Mouse (Mus musculus) liver, embryonic 14.5 days (tissue): Measurements from ENCODE around the gene Scarb1. TPM values are rescaled to one million over a fixed set of nuclear protein-coding genes. Genes with fewer than 3 reads are reported as not detected.

ENCODE experiments used
- ATAC-seq: fragments of 200-750 bp; cut with Nextera tagmentation; 2 replicates; pipeline ENCODE4 v1.8.0; 2017; ENCODE audit warnings: moderate number of reproducible peaks, mild to moderate bottlenecking, moderate library complexity; ENCODE audit not compliant: insufficient read depth
- DNase-seq, 3 experiments: peaks; one replicate each; pipeline ENCODE4 v3.0.0-alpha.2; 2012 to 2013; ENCODE audit warnings: low read depth in 3 of 3, low spot score in 3 of 3
- H3K27ac ChIP-seq: fragments of 300-500 bp; sonication (generic); 2 replicates; pipeline ENCODE4 v1.5.1; 2014; ENCODE audit warnings: moderate library complexity, mild to moderate bottlenecking, control low read depth, inconsistent platforms
- H3K27me3 ChIP-seq: fragments of 300-500 bp; sonication (generic); 2 replicates; pipeline ENCODE4 v1.6.1; 2014; ENCODE audit warnings: mild to moderate bottlenecking, low read length, moderate library complexity; ENCODE audit not compliant: control insufficient read depth, insufficient read depth
- H3K36me3 ChIP-seq: fragments of 300-500 bp; sonication (generic); replicated peaks from 2 replicates; pipeline ENCODE4 v1.6.1; 2014; ENCODE audit warnings: low read depth; ENCODE audit not compliant: control insufficient read depth, insufficient read depth
- H3K4me1 ChIP-seq, 2 experiments: fragments of 200-500 bp in 1 of 2; fragments of 300-500 bp in 1 of 2; sonication (generic) in 1 of 2; replicated peaks; 2 replicates each; pipeline ENCODE4 v1.6.1; 2012 to 2014; ENCODE audit warnings: antibody characterized with exemption in 1 of 2, inconsistent platforms in 1 of 2, low read length in 1 of 2; ENCODE audit not compliant: control insufficient read depth in 2 of 2, insufficient read depth in 2 of 2
- H3K4me2 ChIP-seq: fragments of 300-500 bp; sonication (generic); 2 replicates; pipeline ENCODE4 v1.6.1; 2014; ENCODE audit warnings: low read depth, mild to moderate bottlenecking, control low read depth, moderate library complexity
- H3K4me3 ChIP-seq, 2 experiments: fragments of 200-500 bp in 1 of 2; fragments of 300-500 bp in 1 of 2; sonication (generic) in 1 of 2; 2 replicates each; pipeline ENCODE4 v1.5.1; 2012 to 2014; ENCODE audit warnings: low read depth in 2 of 2, low read length in 2 of 2, mild to moderate bottlenecking in 2 of 2, control low read depth in 1 of 2, inconsistent platforms in 1 of 2, moderate library complexity in 1 of 2; ENCODE audit not compliant: insufficient read depth in 1 of 2
- H3K9ac ChIP-seq: fragments of 300-500 bp; sonication (generic); replicated peaks from 2 replicates; pipeline ENCODE4 v1.6.1; 2014; ENCODE audit warnings: mild to moderate bottlenecking, control low read depth, moderate library complexity
- H3K9me3 ChIP-seq: fragments of 300-500 bp; sonication (generic); 2 replicates; pipeline ENCODE4 v1.6.1; 2016; ENCODE audit warnings: low read length, mixed read lengths; ENCODE audit not compliant: control insufficient read depth
- CTCF ChIP-seq: IDR thresholded peaks from 2 replicates; pipeline ENCODE4 v1.5.1; 2016; ENCODE audit warnings: antibody characterized with exemption, low read depth, control low read depth
- EP300 ChIP-seq: IDR thresholded peaks from 2 replicates; pipeline ENCODE4 v1.6.1; 2016; ENCODE audit warnings: antibody characterized with exemption, low read depth
- WGBS: fragments of 180-500 bp; shearing (Covaris S2); extraction: QIAGEN DNeasy Blood & Tissue Kit; methylation state at CpG from one replicate; pipeline ENCODE4 v1.1.7; 2014; ENCODE audit not compliant: insufficient replicate concordance; 5-methylcytosine and 5-hydroxymethylcytosine counted together
- polyA plus RNA-seq, 2 experiments: library from polyadenylated mRNA; depleted of rRNA in 1 of 2; stranded (reverse) in 1 of 2; unstranded in 1 of 2; fragments of >200 nt; fragmentation: Nextera tagmentation in 1 of 2; extraction: Ambion mirVana in 1 of 2; gene quantifications; 2 replicates each; pipeline versions ENCODE4 v1.2.1 to v1.2.3; 2012 to 2014

The Scarb1 gene
- polyA plus RNA-seq, 2 experiments = 41.6 to 50.1 TPM

DNA sequence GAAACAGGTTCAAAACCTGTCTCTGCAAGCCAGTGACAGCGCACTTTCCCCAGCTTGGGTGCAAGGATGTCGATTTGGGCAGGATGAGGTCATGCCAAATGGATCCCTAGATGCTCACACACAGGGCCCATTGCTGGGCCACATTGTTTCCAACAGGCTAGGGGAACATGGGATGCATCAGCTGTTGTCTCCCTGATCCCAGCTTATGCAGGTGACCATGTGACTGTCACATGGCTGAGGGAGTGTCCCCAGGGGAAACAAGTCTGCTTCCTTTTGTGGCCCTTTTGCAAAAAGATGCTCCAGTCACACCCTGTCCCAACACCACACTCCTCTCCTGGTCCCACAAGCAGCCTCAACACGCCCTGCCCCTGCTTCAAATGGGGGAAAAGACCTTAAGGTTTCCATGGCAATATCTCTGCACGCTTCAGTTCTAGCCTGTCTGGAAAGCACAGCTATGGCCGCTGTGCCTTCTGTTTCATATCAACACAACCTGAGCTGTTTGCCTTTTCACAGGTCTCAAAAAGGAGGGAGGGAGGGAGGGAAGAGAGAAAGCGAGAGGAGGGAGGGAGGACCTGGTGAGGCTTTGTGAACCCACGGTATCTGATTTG lies 14.1 kb upstream of the Scarb1 start:
- Histone ChIP-seq H3K4me2 (no peak overlapping the region), H3K4me3 (no peak overlapping the region), H3K36me3 (no peaks in the 10 kb centered on the region), H3K9ac (no peak overlapping the region), H3K9me3 (no peaks in the 10 kb centered on the region), H3K4me1 (no peaks in the 10 kb centered on the region), H3K27me3 (no peaks in the 10 kb centered on the region), H3K27ac (no peak overlapping the region)
- no peak for ATAC-seq
- no peak for DNase-seq
- no peak for TF ChIP-seq EP300
- WGBS = 58% methylated on average over 7 of the region's 7 CpGs

DNA sequence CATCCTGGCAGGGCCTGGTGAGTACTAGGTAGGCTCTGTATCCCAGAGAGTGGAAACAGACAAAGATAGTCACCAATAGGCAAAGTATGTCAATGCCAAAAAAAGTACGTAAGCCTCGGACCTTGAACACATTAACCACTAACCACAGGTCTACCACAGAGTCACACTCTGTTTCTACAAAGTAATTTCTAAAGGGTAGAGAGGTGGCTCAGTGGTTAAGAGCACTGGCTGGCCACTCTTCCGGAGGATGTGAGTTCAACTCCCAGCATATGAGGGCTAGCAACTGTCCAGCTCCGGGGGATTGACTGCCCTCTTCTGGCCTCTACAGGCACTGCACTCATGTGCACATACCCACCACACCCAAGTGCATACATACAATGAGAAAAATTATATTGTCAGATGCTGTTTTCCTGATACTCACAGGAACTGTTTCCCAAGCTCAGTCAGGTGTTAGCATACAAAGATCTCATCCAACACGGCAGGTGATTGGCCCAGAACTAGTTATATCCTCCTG lies 11.9 kb upstream of the Scarb1 start:
- H3K4me2 ChIP-seq = no peak overlapping the region

GRCm38 (mm10) chr5:125351939-125352338 lies 11.0 kb upstream of the Scarb1 start:
- Histone ChIP-seq H3K36me3 (no peaks in the 10 kb centered on the region), H3K27me3 (no peaks in the 10 kb centered on the region), H3K27ac (no peak overlapping the region), H3K9ac (no peak overlapping the region), H3K4me3 (no peak overlapping the region), H3K4me2 (no peak overlapping the region), H3K4me1 (peaks cover 0 to 6% of the 10 kb centered on the region in 2 experiments; a peak in 1 of 4 replicates), H3K9me3 (no peaks in the 10 kb centered on the region)
- no peak for TF ChIP-seq EP300
- TF ChIP-seq CTCF = no peak
- 27% methylated on average over 5 of the region's 5 CpGs for WGBS
- DNase-seq (no peak), ATAC-seq (no peak)

More for the DNA sequence above, 11.9 kb upstream of the Scarb1 start:
- WGBS = 72% methylated on average over 5 of the region's 5 CpGs
- TF ChIP-seq EP300 (no peak), CTCF (peak; percentile 62)
- DNase-seq (no peak), ATAC-seq (no peak)
- Histone ChIP-seq H3K9ac (no peak overlapping the region), H3K36me3 (no peaks in the 10 kb centered on the region), H3K4me3 (no peak overlapping the region), H3K4me1 (peaks cover 0 to 6% of the 10 kb centered on the region in 2 experiments; a peak in 1 of 4 replicates), H3K27ac (no peak overlapping the region), H3K9me3 (no peaks in the 10 kb centered on the region), H3K27me3 (no peaks in the 10 kb centered on the region)

GRCm38 (mm10) chr5:125351057-125351456 lies 10.2 kb upstream of the Scarb1 start:
- Histone ChIP-seq H3K9me3 (no peaks in the 10 kb centered on the region), H3K36me3 (no peaks in the 10 kb centered on the region), H3K9ac (no peak overlapping the region; the same call in 1 of the 2 replicates), H3K27me3 (no peaks in the 10 kb centered on the region), H3K4me1 (peaks cover 0 to 6% of the 10 kb centered on the region in 2 experiments; a peak in 1 of 4 replicates), H3K27ac (no peak overlapping the region), H3K4me3 (no peak overlapping the region), H3K4me2 (no peak overlapping the region)
- TF ChIP-seq CTCF (no peak), EP300 (no peak)
- ATAC-seq (no peak), DNase-seq (no peak)
- 72% methylated on average over 8 of the region's 8 CpGs for WGBS

- TF ChIP-seq CTCF = no peak
- no peak for TF ChIP-seq EP300
- WGBS = 72% methylated on average over 3 of the region's 3 CpGs
- H3K4me3 ChIP-seq = no peak overlapping the region
- no peak overlapping the region for H3K27ac ChIP-seq
- no peak for ATAC-seq
- H3K9me3 ChIP-seq = no peaks in the 10 kb centered on the region
- no peak overlapping the region for H3K4me2 ChIP-seq
- H3K27me3 ChIP-seq = no peaks in the 10 kb centered on the region
- no peak overlapping the region for H3K9ac ChIP-seq
- H3K36me3 ChIP-seq = no peaks in the 10 kb centered on the region
- H3K4me1 ChIP-seq = peaks cover 0 to 6% of the 10 kb centered on the region in 2 experiments; a peak in 1 of 4 replicates
- DNase-seq = no peak
Observed at GRCm38 (mm10) chr5:125349391-125349790, 8.5 kb upstream of the Scarb1 start.
